Mouse (Mus musculus) intestine, postnatal 0 days (tissue): Measurements from ENCODE around the gene Osgep. TPM values are rescaled to one million over a fixed set of nuclear protein-coding genes. Genes with fewer than 3 reads are reported as not detected.
"Not testable (repeated sequence)": the region's sequence is repeated elsewhere in the genome, so short reads cannot be mapped to it uniquely, and the experiment has no call there.

Experiments
- ATAC-seq: fragments of 200-750 bp; cut with Nextera tagmentation; 2 replicates; pipeline ENCODE4 v1.8.0; 2017; ENCODE audit warnings: mild to moderate bottlenecking, moderate TSS enrichment, moderate library complexity
- H3K27ac ChIP-seq: fragments of 300-500 bp; sonication (generic); 2 replicates; pipeline ENCODE4 v1.5.1; 2014; ENCODE audit warnings: mild to moderate bottlenecking, low read depth, low read length, moderate library complexity
- H3K27me3 ChIP-seq: fragments of 300-500 bp; sonication (generic); replicated peaks from 2 replicates; pipeline ENCODE4 v1.6.1; 2014; ENCODE audit warnings: low read length, mixed read lengths; ENCODE audit not compliant: control insufficient read depth, insufficient read depth
- H3K36me3 ChIP-seq: fragments of 300-500 bp; sonication (generic); 2 replicates; pipeline ENCODE4 v1.6.1; 2014; ENCODE audit warnings: mild to moderate bottlenecking, moderate library complexity; ENCODE audit not compliant: control insufficient read depth, insufficient read depth
- H3K4me1 ChIP-seq: fragments of 300-500 bp; sonication (generic); replicated peaks from 2 replicates; pipeline ENCODE4 v1.6.1; 2014; ENCODE audit warnings: antibody characterized with exemption, low read length, mixed read lengths; ENCODE audit not compliant: control insufficient read depth, insufficient read depth
- H3K4me2 ChIP-seq: fragments of 300-500 bp; sonication (generic); replicated peaks from 2 replicates; pipeline ENCODE4 v1.6.1; 2014; ENCODE audit warnings: low read depth, mild to moderate bottlenecking, moderate library complexity
- H3K4me3 ChIP-seq: fragments of 300-500 bp; sonication (generic); 2 replicates; pipeline ENCODE4 v1.5.1; 2014; ENCODE audit warnings: low read depth, low read length
- H3K9ac ChIP-seq: fragments of 300-500 bp; sonication (generic); 2 replicates; pipeline ENCODE4 v1.6.1; 2014; ENCODE audit warnings: mild to moderate bottlenecking, low read depth, low read length
- H3K9me3 ChIP-seq: fragments of 300-500 bp; sonication (generic); 2 replicates; pipeline ENCODE4 v1.6.1; 2016; ENCODE audit warnings: mixed run types; ENCODE audit not compliant: control insufficient read depth
- CTCF ChIP-seq: sonication (generic); IDR thresholded peaks from 2 replicates; pipeline ENCODE4 v1.5.1; 2016; ENCODE audit warnings: low read depth, mild to moderate bottlenecking, control low read depth, antibody characterized with exemption, moderate library complexity
- WGBS: fragments of 180-500 bp; shearing (Covaris S2); extraction: QIAGEN DNeasy Blood & Tissue Kit; methylation state at CpG from one replicate; pipeline ENCODE4 v1.1.7; 2014; 5-methylcytosine and 5-hydroxymethylcytosine counted together
- polyA plus RNA-seq: library from polyadenylated mRNA; unstranded; fragments of >200 nt; fragmentation: Nextera tagmentation; extraction: Ambion mirVana; gene quantifications from 2 replicates; pipeline ENCODE4 v1.2.1, GENCODE M21; 2015

Osgep gene
- polyA plus RNA-seq, 1 experiment from 2014 or later: 56.8 TPM

DNA sequence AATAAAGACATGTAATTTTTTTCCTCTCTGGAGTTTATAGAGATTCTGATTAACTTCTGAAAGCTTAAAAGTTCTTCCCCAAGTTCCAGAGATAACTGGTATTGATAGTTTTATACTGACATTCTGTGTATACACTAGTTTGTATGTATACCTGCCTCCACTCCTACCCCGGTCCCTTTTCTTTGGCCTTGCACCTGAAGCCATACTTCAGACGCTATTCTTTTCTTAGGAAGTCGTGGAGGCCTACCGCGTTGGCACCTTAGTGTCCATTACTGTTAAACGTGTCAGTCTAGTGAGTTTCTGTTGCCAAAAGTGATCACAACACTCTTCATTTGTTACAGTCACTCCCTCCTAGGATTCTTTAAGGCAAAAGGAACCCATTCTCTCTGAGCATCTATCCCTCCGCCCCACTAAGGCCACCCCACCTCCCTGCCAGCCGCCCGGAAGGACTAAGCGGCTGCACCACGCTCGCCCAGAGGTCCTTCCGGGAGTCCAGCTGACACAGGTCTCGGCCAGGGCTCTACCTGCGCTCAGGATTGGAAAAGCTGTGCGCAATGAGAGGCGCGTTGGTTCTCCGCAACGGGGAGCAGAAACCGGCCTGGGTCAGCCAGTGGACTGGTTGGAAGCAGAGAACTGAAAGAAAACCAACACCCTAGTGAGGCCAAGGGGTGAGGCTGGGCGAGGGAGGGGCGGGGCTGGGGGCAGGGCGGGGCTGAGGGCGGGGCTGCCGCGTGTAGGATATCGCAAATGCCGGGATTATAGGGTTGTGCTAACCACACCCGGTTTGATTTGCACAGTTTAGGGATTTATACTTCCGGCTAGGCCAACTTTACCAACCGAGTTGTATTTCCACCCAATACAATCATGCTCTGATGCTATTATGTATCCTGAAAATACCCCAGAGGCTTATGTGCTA lies 54.5 kb downstream of the Osgep start, which contains the start of gene Tep1:
Gene Tep1 (minus strand): TSS at position 672 of the 916 bp plus-strand sequence.
- H3K9me3 ChIP-seq: no peaks in the 10 kb centered on the region
- H3K4me3 ChIP-seq: peak within 1 kb of the TSS; percentile 63
- peak within 1 kb of the TSS; percentile 77 for H3K4me2 ChIP-seq
- peaks cover 16% of the 10 kb centered on the region; the same call in 1 of the 2 replicates for H3K36me3 ChIP-seq
- H3K4me1 ChIP-seq: peaks cover 8% of the 10 kb centered on the region; the same call in 1 of the 2 replicates
- peak within 1 kb of the TSS; percentile 64 for H3K9ac ChIP-seq
- WGBS: 5% methylated on average over 32 of the region's 32 CpGs
- H3K27ac ChIP-seq: peak within 1 kb of the TSS; percentile 97
- ATAC-seq: peak; percentile 91
- no peaks in the 10 kb centered on the region for H3K27me3 ChIP-seq
- TF ChIP-seq CTCF: no peak

DNA sequence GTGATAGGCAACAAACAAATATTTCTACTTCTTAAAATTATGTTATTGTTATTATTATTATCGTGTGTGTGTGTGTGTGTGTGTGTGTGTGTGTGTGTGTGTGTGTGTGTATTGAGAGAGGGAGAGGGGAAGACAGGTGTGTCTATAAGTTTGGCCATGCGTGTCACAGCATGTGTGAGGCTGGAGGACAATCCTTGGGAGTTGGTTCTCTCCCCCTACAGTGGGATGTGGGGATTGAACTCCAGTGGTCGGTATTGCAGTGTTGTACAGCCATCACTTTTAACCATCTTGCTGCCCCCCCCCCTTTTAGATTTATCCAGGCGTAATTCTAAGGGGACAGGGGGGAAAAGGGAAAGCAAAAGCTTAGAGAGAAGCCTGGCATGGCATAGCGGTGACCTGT lies 56.0 kb downstream of the Osgep start:
- no peak for TF ChIP-seq CTCF
- Histone ChIP-seq H3K27ac (no peak overlapping the region), H3K4me1 (peaks cover 8% of the 10 kb centered on the region; the same call in 1 of the 2 replicates), H3K36me3 (peaks cover 16% of the 10 kb centered on the region; the same call in 1 of the 2 replicates), H3K4me2 (no peak overlapping the region), H3K9ac (no peak overlapping the region), H3K4me3 (no peak overlapping the region), H3K27me3 (no peaks in the 10 kb centered on the region), H3K9me3 (no peaks in the 10 kb centered on the region)
- ATAC-seq: no peak
- 94% methylated on average over 5 of the region's 5 CpGs for WGBS

DNA sequence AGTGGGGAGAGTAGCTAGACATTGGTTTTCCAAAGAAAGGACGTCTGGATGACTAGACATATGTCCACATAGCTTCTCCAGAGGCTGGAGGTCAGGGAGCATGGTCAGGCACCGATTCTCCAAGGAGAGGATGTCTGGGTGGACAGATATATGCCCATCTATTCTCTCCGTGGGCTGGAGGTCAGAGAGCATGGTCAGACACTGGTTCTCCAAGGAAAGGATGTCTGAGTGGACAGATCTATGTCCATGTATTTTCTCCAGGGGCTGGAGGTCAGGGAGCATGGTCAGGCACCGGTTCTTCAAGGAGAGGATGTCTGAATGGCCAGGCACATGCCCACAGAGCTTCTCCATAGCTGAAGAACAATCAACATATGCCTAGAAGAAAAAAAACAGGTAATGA lies 56.5 kb downstream of the Osgep start:
- H3K9ac ChIP-seq: no peak overlapping the region
- peaks cover 19% of the 10 kb centered on the region; the same call in 1 of the 2 replicates for H3K36me3 ChIP-seq
- H3K4me1 ChIP-seq: peaks cover 8% of the 10 kb centered on the region; the same call in 1 of the 2 replicates
- no peaks in the 10 kb centered on the region for H3K9me3 ChIP-seq
- no peak overlapping the region for H3K4me2 ChIP-seq
- peak overlapping the region; percentile 42 for H3K27ac ChIP-seq
- 85% methylated on average over 4 of the region's 4 CpGs for WGBS
- no peak for ATAC-seq
- H3K4me3 ChIP-seq: no peak overlapping the region
- no peaks in the 10 kb centered on the region for H3K27me3 ChIP-seq
- TF ChIP-seq CTCF: no peak

DNA sequence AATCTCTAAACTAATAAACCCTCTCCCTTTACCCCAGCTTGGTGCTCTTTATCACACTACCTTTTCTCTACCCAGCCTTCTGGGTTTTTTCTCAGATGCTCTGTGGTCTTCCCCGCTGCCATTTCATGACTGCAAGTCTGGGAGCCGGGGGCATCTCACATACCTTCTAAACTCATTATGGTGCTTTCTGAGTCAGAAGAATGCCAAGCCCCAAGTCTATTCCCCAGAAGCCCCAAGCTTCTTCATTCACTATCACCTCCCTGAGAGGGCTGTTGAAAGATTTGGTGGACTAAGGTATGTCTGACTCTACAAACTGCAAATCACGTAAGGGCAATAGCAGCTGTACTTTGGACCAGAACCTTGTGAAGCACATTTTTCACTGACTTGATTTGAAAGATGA lies 57.7 kb downstream of the Osgep start:
- Histone ChIP-seq H3K27ac (peak overlapping the region; percentile 42; the same call in 1 of the 2 replicates), H3K4me2 (no peak overlapping the region; the same call in 1 of the 2 replicates), H3K36me3 (peaks cover 29% of the 10 kb centered on the region), H3K9me3 (no peaks in the 10 kb centered on the region), H3K27me3 (no peaks in the 10 kb centered on the region), H3K4me1 (peaks cover 8% of the 10 kb centered on the region; the same call in 1 of the 2 replicates), H3K9ac (no peak overlapping the region), H3K4me3 (no peak overlapping the region)
- ATAC-seq: no peak
- WGBS: 78% methylated on average over 3 of the region's 3 CpGs
- no peak for TF ChIP-seq CTCF

DNA sequence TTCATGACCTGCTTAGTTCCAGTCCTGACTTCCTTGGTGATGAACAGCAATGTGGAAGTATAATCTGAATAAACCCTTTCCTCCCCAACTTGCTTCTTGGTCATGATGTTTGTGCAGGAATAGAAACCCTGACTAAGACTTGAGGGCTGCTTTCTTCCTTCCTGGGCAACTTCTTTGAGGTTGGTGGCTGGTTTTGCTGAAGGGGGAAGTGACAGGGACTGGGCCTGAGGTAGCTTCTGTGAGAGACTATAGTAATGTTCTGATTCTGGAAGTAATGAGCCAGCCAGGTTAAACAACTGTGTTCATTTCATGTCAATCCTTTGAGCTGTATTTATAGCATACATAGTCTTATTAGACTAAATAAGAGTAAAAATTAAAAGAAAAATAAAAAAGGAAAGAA lies 59.7 kb downstream of the Osgep start:
- H3K4me1 ChIP-seq, H3K27ac ChIP-seq, H3K9me3 ChIP-seq, H3K9ac ChIP-seq, H3K27me3 ChIP-seq, ATAC-seq, H3K4me2 ChIP-seq, H3K4me3 ChIP-seq: not testable (repeated sequence)
- peaks cover 40% of the 10 kb centered on the region for H3K36me3 ChIP-seq

DNA sequence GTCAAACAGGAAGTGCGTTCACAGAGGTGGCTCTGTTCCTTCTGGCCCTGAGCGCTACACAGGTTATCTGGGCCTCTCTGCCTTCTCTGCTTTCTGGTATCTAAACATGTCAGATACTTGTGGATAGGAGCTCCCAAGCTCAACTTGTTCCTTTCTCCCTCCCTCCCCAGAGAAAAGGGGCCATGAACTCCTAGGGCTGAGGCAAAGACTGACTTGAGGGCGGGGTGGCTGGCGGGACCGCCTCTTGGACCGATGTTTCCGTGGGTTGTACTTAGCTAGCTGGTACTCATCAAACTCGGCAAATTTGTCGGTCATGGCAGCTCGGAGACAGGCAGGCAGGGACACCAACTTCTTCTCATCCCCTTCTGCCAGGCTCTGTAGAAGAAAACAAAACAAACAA lies 62.1 kb downstream of the Osgep start:
- no peak for ATAC-seq
- 92% methylated on average over 10 of the region's 10 CpGs for WGBS
- no peak for TF ChIP-seq CTCF

More for the DNA sequence above, 62.1 kb downstream of the Osgep start:
- no peak overlapping the region for H3K27ac ChIP-seq
- peaks cover 42% of the 10 kb centered on the region for H3K36me3 ChIP-seq
- no peak overlapping the region for H3K9ac ChIP-seq
- H3K4me1 ChIP-seq: peaks cover 3% of the 10 kb centered on the region; the same call in 1 of the 2 replicates
- H3K9me3 ChIP-seq: peaks cover 3% of the 10 kb centered on the region; the same call in 1 of the 2 replicates
- no peak overlapping the region for H3K4me2 ChIP-seq
- H3K27me3 ChIP-seq: no peaks in the 10 kb centered on the region
- no peak overlapping the region for H3K4me3 ChIP-seq

Other genes starting within 250 kb of the Osgep start
- gene Olfr747, start 231.7 kb downstream of the Osgep start, polyA plus RNA-seq: not detected in 2 replicates
- gene Olfr748, start 217.5 kb downstream of the Osgep start, polyA plus RNA-seq: not detected in 2 replicates
- gene Olfr749, start 179.8 kb downstream of the Osgep start, polyA plus RNA-seq: not detected in 2 replicates
- 30.5 and 31.0 TPM in 2 replicates for gene Ttc5, start 139.4 kb downstream of the Osgep start, polyA plus RNA-seq
- gene Ccnb1ip1, start 117.2 kb downstream of the Osgep start, polyA plus RNA-seq: not detected in 2 replicates
- gene Parp2, start 117.1 kb downstream of the Osgep start, polyA plus RNA-seq: 35.4 and 36.7 TPM in 2 replicates
- 23.7 and 23.8 TPM in 2 replicates for gene Tep1, start 54.3 kb downstream of the Osgep start, polyA plus RNA-seq
- 0.09 and 0.17 TPM in 2 replicates for gene Klhl33, start 27.4 kb downstream of the Osgep start, polyA plus RNA-seq
- 71.0 and 74.1 TPM in 2 replicates for gene Apex1, start 75 bp upstream of the Osgep start, polyA plus RNA-seq
- gene Pip4p1, start 6.0 kb upstream of the Osgep start, polyA plus RNA-seq: 51.2 and 51.4 TPM in 2 replicates
- gene Pnp, start 6.2 kb upstream of the Osgep start, polyA plus RNA-seq: 138 and 143 TPM in 2 replicates
- not detected in 2 replicates for gene Gm49342, start 19.6 kb upstream of the Osgep start, polyA plus RNA-seq
- gene Pnp2, start 31.1 kb upstream of the Osgep start, polyA plus RNA-seq: 32.3 and 32.5 TPM in 2 replicates
- gene Rnase10, start 82.9 kb upstream of the Osgep start, polyA plus RNA-seq: 0.16 and 0.29 TPM in 2 replicates
- not detected in 2 replicates for gene Rnase9, start 117.0 kb upstream of the Osgep start, polyA plus RNA-seq
- not detected in 2 replicates for gene Rnase11, start 125.3 kb upstream of the Osgep start, polyA plus RNA-seq
- gene Rnase12, start 132.8 kb upstream of the Osgep start, polyA plus RNA-seq: 0.51 and 0.90 TPM in 2 replicates
- not detected in 2 replicates for gene Olfr750, start 149.5 kb upstream of the Osgep start, polyA plus RNA-seq
- 355 and 426 TPM in 2 replicates for gene Rnase4, start 166.2 kb upstream of the Osgep start, polyA plus RNA-seq
- 114 and 119 TPM in 2 replicates for gene Ang, start 166.3 kb upstream of the Osgep start, polyA plus RNA-seq
- 0.17 and 0.18 TPM in 2 replicates for gene Eddm3b, start 189.5 kb upstream of the Osgep start, polyA plus RNA-seq
- gene Rnase6, start 199.0 kb upstream of the Osgep start, polyA plus RNA-seq: 2.6 and 3.0 TPM in 2 replicates
- 21.7 and 23.3 TPM in 2 replicates for gene Rnase1, start 221.9 kb upstream of the Osgep start, polyA plus RNA-seq
- gene Rnase2b, start 237.4 kb upstream of the Osgep start, polyA plus RNA-seq: not detected in 2 replicates